Mouse (Mus musculus): ENCODE results near the gene Robo1. TPM values are rescaled to one million over a fixed set of nuclear protein-coding genes. Genes with fewer than 3 reads are reported as not detected.

Robo1 gene
- polyA plus RNA-seq, 1 experiment from 2014 or later: not detected

GRCm38 (mm10) chr16:72693446-72694274, 385.6 kb downstream of the Robo1 start:
- no peaks in the 10 kb centered on the region for H3K79me2 ChIP-seq (ENCODE audit: inconsistent target)
- H3K27ac ChIP-seq: no peak overlapping the region
- 88% methylated on average over 14 of the region's 14 CpGs for WGBS (ENCODE audit: missing documents)
- no peaks in the 10 kb centered on the region for H3K36me3 ChIP-seq (ENCODE audit: inconsistent target)
- H3K4me3 ChIP-seq (ENCODE audit: inconsistent target): no peak overlapping the region

- WGBS (ENCODE audit: missing documents): 88% methylated on average over 5 of the region's 5 CpGs
Measured at GRCm38 (mm10) chr16:72694787-72695186, 386.7 kb downstream of the Robo1 start.

GRCm38 (mm10) chr16:72699238-72700006, 391.3 kb downstream of the Robo1 start:
- 91% methylated on average over 10 of the region's 12 CpGs for WGBS (ENCODE audit: missing documents)
- H3K4me3 ChIP-seq (ENCODE audit: inconsistent target): no peak overlapping the region
- no peaks in the 10 kb centered on the region for H3K36me3 ChIP-seq (ENCODE audit: inconsistent target)
- H3K27ac ChIP-seq: no peak overlapping the region
- no peaks in the 10 kb centered on the region for H3K79me2 ChIP-seq (ENCODE audit: inconsistent target)

More at GRCm38 (mm10) chr16:72694787-72695186, 386.7 kb downstream of the Robo1 start:
- Histone ChIP-seq H3K36me3 (ENCODE audit: inconsistent target) (no peaks in the 10 kb centered on the region), H3K27ac (no peak overlapping the region), H3K4me3 (ENCODE audit: inconsistent target) (no peak overlapping the region), H3K79me2 (ENCODE audit: inconsistent target) (no peaks in the 10 kb centered on the region)

- no peaks in the 10 kb centered on the region for H3K36me3 ChIP-seq (ENCODE audit: inconsistent target)
- no peak overlapping the region for H3K4me3 ChIP-seq (ENCODE audit: inconsistent target)
- 90% methylated on average over 11 of the region's 11 CpGs for WGBS (ENCODE audit: missing documents)
- no peak overlapping the region for H3K27ac ChIP-seq
- no peaks in the 10 kb centered on the region for H3K79me2 ChIP-seq (ENCODE audit: inconsistent target)
Measured at GRCm38 (mm10) chr16:72700297-72700696, 392.2 kb downstream of the Robo1 start.

- H3K79me2 ChIP-seq (ENCODE audit: inconsistent target): no peaks in the 10 kb centered on the region
- WGBS (ENCODE audit: missing documents): 91% methylated on average over 6 of the region's 6 CpGs
- no peaks in the 10 kb centered on the region for H3K36me3 ChIP-seq (ENCODE audit: inconsistent target)
- no peak overlapping the region for H3K27ac ChIP-seq
- H3K4me3 ChIP-seq (ENCODE audit: inconsistent target): no peak overlapping the region
Measured at GRCm38 (mm10) chr16:72703486-72703885, 395.4 kb downstream of the Robo1 start.

GRCm38 (mm10) chr16:72705851-72706250, 397.7 kb downstream of the Robo1 start:
- H3K27ac ChIP-seq: no peak overlapping the region
- 89% methylated on average over 5 of the region's 5 CpGs for WGBS (ENCODE audit: missing documents)
- H3K4me3 ChIP-seq (ENCODE audit: inconsistent target): no peak overlapping the region
- H3K79me2 ChIP-seq (ENCODE audit: inconsistent target): no peaks in the 10 kb centered on the region
- H3K36me3 ChIP-seq (ENCODE audit: inconsistent target): no peaks in the 10 kb centered on the region

GRCm38 (mm10) chr16:72708526-72708925, 400.4 kb downstream of the Robo1 start:
- H3K4me3 ChIP-seq (ENCODE audit: inconsistent target): no peak overlapping the region
- 83% methylated on average over 2 of the region's 2 CpGs for WGBS (ENCODE audit: missing documents)
- no peaks in the 10 kb centered on the region for H3K36me3 ChIP-seq (ENCODE audit: inconsistent target)
- no peaks in the 10 kb centered on the region for H3K79me2 ChIP-seq (ENCODE audit: inconsistent target)
- no peak overlapping the region for H3K27ac ChIP-seq

GRCm38 (mm10) chr16:72717118-72717802, 409.2 kb downstream of the Robo1 start:
- whole genome bisulfite sequencing (ENCODE audit: missing documents): 78% methylated on average over 9 of the region's 9 CpGs

GRCm38 (mm10) chr16:72719063-72719462, 411.0 kb downstream of the Robo1 start:
- Histone ChIP-seq H3K27ac (no peak overlapping the region), H3K36me3 (ENCODE audit: inconsistent target) (no peaks in the 10 kb centered on the region), H3K4me3 (ENCODE audit: inconsistent target) (no peak overlapping the region), H3K79me2 (ENCODE audit: inconsistent target) (no peaks in the 10 kb centered on the region)
- 93% methylated on average over 4 of the region's 4 CpGs for WGBS (ENCODE audit: missing documents)

More at GRCm38 (mm10) chr16:72717118-72717802, 409.2 kb downstream of the Robo1 start:
- Histone ChIP-seq H3K79me2 (ENCODE audit: inconsistent target) (no peaks in the 10 kb centered on the region), H3K36me3 (ENCODE audit: inconsistent target) (no peaks in the 10 kb centered on the region), H3K27ac (no peak overlapping the region), H3K4me3 (ENCODE audit: inconsistent target) (no peak overlapping the region)

- Histone ChIP-seq H3K4me3 (ENCODE audit: inconsistent target) (no peak overlapping the region), H3K36me3 (ENCODE audit: inconsistent target) (no peaks in the 10 kb centered on the region), H3K27ac (no peak overlapping the region), H3K79me2 (ENCODE audit: inconsistent target) (no peaks in the 10 kb centered on the region)
- WGBS (ENCODE audit: missing documents): 73% methylated on average over 4 of the region's 4 CpGs
Measured at GRCm38 (mm10) chr16:72720979-72721378, 412.9 kb downstream of the Robo1 start.

GRCm38 (mm10) chr16:72721713-72722481, 413.8 kb downstream of the Robo1 start:
- no peak overlapping the region for H3K27ac ChIP-seq
- H3K36me3 ChIP-seq (ENCODE audit: inconsistent target): no peaks in the 10 kb centered on the region
- 32% methylated on average over 14 of the region's 14 CpGs for WGBS (ENCODE audit: missing documents)
- H3K4me3 ChIP-seq (ENCODE audit: inconsistent target): no peak overlapping the region
- H3K79me2 ChIP-seq (ENCODE audit: inconsistent target): no peaks in the 10 kb centered on the region

- 87% methylated on average over 5 of the region's 5 CpGs for WGBS (ENCODE audit: missing documents)
- H3K36me3 ChIP-seq (ENCODE audit: inconsistent target): no peaks in the 10 kb centered on the region
- no peaks in the 10 kb centered on the region for H3K79me2 ChIP-seq (ENCODE audit: inconsistent target)
- no peak overlapping the region for H3K4me3 ChIP-seq (ENCODE audit: inconsistent target)
- no peak overlapping the region for H3K27ac ChIP-seq
Measured at GRCm38 (mm10) chr16:72734234-72734633, 426.1 kb downstream of the Robo1 start.

GRCm38 (mm10) chr16:72735175-72735574, 427.1 kb downstream of the Robo1 start:
- Histone ChIP-seq H3K27ac (no peak overlapping the region), H3K36me3 (ENCODE audit: inconsistent target) (no peaks in the 10 kb centered on the region), H3K4me3 (ENCODE audit: inconsistent target) (no peak overlapping the region), H3K79me2 (ENCODE audit: inconsistent target) (no peaks in the 10 kb centered on the region)
- WGBS (ENCODE audit: missing documents): 88% methylated on average over 11 of the region's 11 CpGs

GRCm38 (mm10) chr16:72735588-72735987, 427.5 kb downstream of the Robo1 start:
- Histone ChIP-seq H3K27ac (no peak overlapping the region), H3K79me2 (ENCODE audit: inconsistent target) (no peaks in the 10 kb centered on the region), H3K4me3 (ENCODE audit: inconsistent target) (no peak overlapping the region), H3K36me3 (ENCODE audit: inconsistent target) (no peaks in the 10 kb centered on the region)
- WGBS (ENCODE audit: missing documents): 93% methylated on average over 3 of the region's 3 CpGs

Data from macrophage (primary cell).